ENCODE assay signal across 24 mouse cellular contexts in the genomic region with DNA sequence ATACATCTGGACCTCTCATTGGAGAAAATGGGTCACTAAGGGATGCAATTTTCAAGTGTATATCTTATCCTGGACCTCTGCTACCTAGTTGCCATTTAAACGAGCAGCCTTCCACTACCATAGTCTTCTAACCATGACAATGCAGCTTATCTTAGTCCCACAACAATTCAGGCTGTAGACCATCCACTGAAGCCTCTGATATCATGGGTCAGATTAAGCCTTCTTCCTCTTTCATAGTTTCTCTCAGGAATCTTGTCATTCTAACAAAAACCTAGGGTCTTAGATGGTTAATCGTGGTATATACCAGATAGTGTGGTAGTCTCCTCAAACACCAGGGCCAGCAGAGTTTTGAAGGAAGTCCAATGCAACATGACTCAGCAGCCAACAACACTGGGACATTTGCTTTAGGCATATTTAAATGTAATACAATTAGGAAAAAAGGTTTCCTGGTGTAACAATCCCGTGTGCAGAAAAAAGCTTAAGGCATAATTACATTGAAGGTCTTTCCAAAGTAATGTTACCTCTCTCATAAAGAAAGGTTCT.
DNase-seq lines count a peak whose midpoint lies in the region; ATAC-seq and TF ChIP-seq lines count a peak whose summit lies in the region.
"Had no signal": no experiment of that assay in that cellular context is flagged by ENCODE, and none has a peak within 500 bp of the region (broad histone marks: within the 10 kb centered on the region; RNA-seq: fewer than 3 reads in every experiment).

No protein-coding gene starts in this region.

- peak overlapping the region; percentile 2 for H3K27ac ChIP-seq in gastrocnemius, adult 2 months
- H3K27ac ChIP-seq in liver, embryonic 13.5 days, result no peak overlapping the region
- H3K27ac ChIP-seq: forebrain, embryonic 10.5 days; heart, adult 2 months; heart, embryonic 10.5 days; heart, embryonic 13.5 days; hindbrain, embryonic 14.5 days; hindbrain, postnatal 0 days had no signal

- 32% methylated on average over 3 of the region's 3 CpGs for WGBS in liver, embryonic 13.5 days (ENCODE audit: insufficient replicate concordance)

- DNase-seq in gastrocnemius, adult 2 months, result no peak
- no peak for DNase-seq in gastrocnemius, postnatal 10 days
- DNase-seq in liver, embryonic 13.5 days, result no peak
- DNase-seq in liver, result no peak
- no peak for DNase-seq in c-Kit-positive CD71-positive TER-119-positive erythroid progenitor cells, embryonic 14.5 days (ENCODE audit: low spot score)
- DNase-seq: adrenal gland, adult 2 months; adrenal gland, postnatal 14 days; cerebellum, adult 11-12 months; cerebellum, adult 8-10 months; cerebellum, postnatal 10 days; cerebellum, postnatal 36 days; forebrain, postnatal 0 days; gastrocnemius, postnatal 36 days; heart, adult 2 months; heart, postnatal 14 days; heart, postnatal 4 days had no signal

- H3K4me2 ChIP-seq in liver, embryonic 13.5 days, result no peak overlapping the region
- H3K4me2 ChIP-seq: heart, embryonic 13.5 days; hindbrain, embryonic 14.5 days had no signal

- TF ChIP-seq CTCF in gastrocnemius, adult 2 months (IDR thresholded peaks at IDR 0.05), result no peak

- H3K9ac ChIP-seq in liver, embryonic 13.5 days, result no peak overlapping the region
- H3K9ac ChIP-seq: forebrain, postnatal 0 days; heart, embryonic 13.5 days; hindbrain, embryonic 14.5 days had no signal

- H3K9me3 ChIP-seq in liver, embryonic 13.5 days (replicated peaks), result no peaks in the 10 kb centered on the region
- H3K9me3 ChIP-seq: forebrain, embryonic 10.5 days; heart, embryonic 10.5 days; heart, embryonic 13.5 days had no signal

- H3K4me3 ChIP-seq in gastrocnemius, adult 2 months, result no peak overlapping the region
- no peak overlapping the region for H3K4me3 ChIP-seq in liver, embryonic 13.5 days (replicated peaks)
- H3K4me3 ChIP-seq: forebrain, embryonic 10.5 days; heart, adult 2 months; heart, embryonic 10.5 days; heart, embryonic 13.5 days had no signal

- H3K36me3 ChIP-seq in liver, embryonic 13.5 days, result no peaks in the 10 kb centered on the region
- H3K36me3 ChIP-seq: forebrain, embryonic 10.5 days; heart, embryonic 10.5 days; heart, embryonic 13.5 days had no signal

- H3K27me3 ChIP-seq in liver, embryonic 13.5 days, result no peaks in the 10 kb centered on the region
- H3K27me3 ChIP-seq: heart, embryonic 13.5 days had no signal

- H3K4me1 ChIP-seq in liver, embryonic 13.5 days (replicated peaks), result peaks cover 4% of the 10 kb centered on the region; the same call in 1 of the 2 replicates
- H3K4me1 ChIP-seq: forebrain, embryonic 10.5 days; heart, embryonic 10.5 days; heart, embryonic 13.5 days had no signal

- 0 out of 2 replicates have a peak, but pooled peaks have one; percentile 23 for ATAC-seq in liver, embryonic 13.5 days (ENCODE audit: low read depth)
- ATAC-seq in megakaryocyte-erythroid progenitor cell, adult 5-6 weeks (replicated peaks; ENCODE audit: low FRiP score, low TSS enrichment, poor library complexity, severe bottlenecking), result peak; percentile 82
- ATAC-seq: forebrain, embryonic 14.5 days; forebrain, postnatal 0 days; hindbrain, postnatal 0 days; inflammation-experienced regulatory T-cells, adult 6 months had no signal

- intact Hi-C loops in gastrocnemius, adult 2 months (cut with DNase I), result no loop called here
